Mouse (Mus musculus) cerebellum, adult 9-10 months (tissue): Measurements from ENCODE around the gene Olfr410.

Source experiments
- DNase-seq: peaks from one replicate; pipeline ENCODE4 v3.0.0; 2022

Gene Olfr410

DNA sequence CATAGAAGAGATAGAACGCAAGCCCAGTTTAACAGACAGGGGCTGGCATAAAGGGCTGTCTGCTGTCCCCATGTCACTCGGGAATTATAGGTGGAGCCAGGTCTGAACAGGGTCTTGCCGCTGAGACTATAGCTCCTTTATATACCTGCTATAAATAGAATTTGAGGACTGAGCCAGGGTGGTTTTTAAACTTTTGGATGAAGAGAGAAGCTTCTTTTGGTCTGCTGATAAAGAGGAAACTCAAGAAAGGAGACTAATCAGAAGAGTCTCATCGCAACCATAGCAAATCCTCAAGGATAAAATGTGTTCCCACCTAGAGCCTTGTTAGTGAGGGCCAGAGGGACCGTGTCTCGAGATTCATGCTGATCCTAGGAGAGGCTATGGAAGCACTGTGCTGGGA lies at the start of gene Olfr410:
Olfr410 (minus strand) TSS at position 101 of the 400 bp plus-strand sequence.
- no peak for DNase-seq

DNA sequence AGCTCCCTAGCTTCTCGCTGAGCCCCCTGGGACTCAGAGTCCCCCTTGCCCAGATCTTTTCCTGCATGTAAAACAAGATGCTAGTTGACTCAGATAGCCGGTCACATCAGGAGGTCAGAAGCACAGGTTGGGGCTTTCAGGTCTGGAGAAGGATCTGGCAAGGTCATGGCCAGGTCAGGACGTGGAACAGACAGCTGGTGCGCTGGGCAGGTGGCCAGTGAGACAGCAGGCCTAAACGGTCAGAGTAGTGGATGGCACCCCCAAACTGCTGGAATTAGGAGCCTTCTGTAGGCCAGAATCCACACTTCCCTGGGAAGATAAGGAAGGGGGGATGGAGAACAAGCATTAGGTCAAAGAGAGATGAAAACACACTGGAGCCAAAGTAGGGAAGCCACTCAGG lies 49.4 kb upstream of the Olfr410 start:
- DNase-seq = no peak

DNA sequence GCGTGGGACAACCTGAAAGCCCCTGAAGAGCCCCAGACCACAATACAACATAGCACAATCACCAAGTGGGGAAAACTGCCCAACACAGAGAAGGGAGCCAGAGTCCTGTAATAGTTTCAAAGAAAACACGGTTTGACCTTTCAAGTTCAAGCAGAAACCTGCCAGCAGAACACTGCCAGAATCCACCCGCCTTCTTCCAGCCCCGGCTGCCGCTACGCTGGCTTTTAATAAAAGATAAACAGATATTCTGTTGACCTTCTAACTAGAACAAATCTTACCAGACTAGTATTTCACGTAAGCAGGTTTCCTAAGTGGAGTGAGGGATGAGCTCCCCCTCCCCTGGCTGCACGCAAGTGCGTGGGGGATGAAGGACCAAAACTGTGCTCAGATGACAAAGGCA lies 47.8 kb upstream of the Olfr410 start:
- no peak for DNase-seq

DNA sequence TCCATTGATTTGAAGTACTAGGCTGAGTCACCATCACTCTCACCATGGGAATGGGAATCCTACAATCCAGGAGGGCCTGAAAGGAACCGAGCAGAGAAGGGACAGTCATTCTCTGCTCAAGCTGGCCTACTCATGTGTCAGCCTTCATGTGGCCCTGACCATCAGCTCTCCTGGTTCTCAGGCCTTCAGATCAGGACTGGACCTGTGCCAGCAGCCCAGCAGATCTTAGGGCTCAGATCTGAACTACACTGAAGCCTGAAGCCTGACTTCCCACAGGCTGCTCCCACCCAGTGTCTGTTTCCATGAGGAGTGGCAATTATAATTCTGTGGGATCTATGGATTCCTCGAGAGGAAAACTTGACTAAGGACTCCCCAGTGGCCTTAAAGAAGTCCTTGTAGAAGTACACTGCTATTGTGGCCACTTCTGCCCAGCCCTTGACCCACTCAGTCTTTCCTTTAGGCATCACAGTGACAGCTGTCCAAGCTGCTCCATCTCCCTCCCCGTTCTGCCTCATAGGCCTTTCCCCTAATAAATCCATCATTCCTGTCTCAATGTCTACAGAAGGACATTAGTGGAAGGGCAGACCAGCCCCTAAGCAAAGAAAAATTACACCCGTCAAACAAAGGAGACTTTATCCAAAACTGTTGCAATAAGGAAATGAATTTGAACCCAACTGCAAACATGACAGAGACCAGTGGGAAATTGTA lies 41.5 kb upstream of the Olfr410 start:
- no peak for DNase-seq

DNA sequence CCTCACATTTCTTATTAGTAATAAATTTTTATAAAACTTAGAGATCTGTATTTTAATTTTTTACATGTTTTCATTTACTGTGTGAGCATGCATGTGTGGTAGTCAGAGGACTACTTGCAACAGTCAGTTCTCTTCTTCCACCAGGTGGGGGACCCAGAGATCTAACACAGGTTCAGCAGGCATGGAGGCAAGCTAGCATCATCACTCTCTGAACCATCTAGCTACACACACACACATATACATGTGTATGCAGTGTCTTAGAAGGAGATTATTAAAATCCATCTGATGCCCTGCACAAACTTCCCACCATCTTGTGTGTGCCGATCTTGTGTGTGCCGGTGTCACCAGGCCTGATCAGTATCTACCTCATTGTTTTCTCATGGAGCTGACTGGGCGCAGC lies 39.0 kb upstream of the Olfr410 start:
- DNase-seq = peak; percentile 44

DNA sequence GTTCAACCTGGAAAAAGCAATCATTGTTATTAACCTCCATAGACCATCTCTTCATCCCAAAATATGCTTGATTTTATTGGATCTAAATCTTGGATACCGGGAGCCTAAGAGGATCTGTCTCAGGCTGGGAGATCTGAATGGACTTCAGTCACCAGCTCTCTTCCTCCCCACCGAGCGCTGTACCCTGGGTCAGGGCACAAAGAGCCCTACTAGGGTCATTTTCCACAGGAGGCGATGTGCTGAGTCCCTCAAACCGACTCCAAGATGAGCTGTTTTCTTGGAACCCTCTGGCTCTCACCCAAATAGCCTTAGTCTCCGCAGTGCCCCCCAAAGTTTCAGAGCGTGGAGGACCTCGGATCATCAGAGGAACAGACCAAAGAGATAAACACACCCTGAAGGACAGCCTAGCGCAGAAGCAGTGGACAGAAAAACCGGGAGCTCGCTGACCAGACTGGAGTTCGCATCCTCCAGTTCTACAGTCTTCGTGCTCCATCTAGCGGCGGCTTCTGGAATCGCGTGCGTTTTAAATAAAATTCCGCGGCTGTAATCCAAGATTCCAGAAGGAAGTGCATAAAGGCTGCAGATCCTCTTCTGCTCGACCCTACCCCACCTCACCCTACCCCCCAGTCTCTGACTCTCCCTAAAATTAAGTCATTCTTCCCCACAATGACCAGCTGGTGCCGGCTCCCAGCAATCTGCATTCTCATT lies 33.7 kb upstream of the Olfr410 start:
- peak; percentile 75 for DNase-seq

DNA sequence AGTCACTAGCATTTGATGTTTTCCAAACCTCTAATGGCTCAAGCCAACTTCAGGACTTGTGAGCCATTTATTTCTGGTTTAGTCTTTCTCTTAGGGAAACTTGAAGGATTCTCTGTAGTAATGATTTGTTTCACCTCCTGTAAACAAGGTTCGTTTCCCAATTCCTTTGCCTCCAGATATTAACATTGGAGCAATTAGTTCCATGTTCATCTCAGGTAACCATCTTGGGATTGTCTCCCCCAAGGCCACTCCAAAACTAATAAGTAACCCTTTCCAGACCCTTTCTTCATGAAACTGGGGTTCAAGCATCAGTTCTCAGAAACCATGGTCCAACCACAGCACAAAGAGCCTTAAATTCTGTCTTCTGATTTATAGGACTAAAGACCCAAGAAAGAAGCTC lies 23.9 kb upstream of the Olfr410 start, which contains the start of gene Olfr412:
Olfr412 (plus strand) TSS at position 301 of the 400 bp plus-strand sequence.
- no peak for DNase-seq

DNA sequence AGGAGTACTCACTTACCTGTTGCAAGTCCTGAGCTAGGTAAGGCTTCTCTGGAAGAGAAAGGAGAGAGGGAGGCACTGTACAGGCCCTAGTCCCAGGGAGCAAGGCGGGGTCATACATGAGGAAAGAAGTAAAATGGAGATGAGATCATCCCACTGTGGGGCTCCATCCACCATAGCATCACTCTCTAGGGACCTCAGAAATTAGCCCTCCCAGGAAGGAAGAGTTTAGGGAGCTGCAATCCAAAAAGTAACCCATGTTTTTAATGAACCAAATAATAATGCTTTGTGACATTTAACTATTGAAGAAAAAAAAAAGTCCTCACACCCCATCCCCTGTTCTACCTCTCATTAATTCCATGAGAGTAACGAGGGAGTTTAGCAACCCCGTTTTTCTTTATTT lies 14.7 kb upstream of the Olfr410 start, which contains the start of gene Olfr411:
Olfr411 (minus strand) TSS at position 101 of the 400 bp plus-strand sequence.
- no peak for DNase-seq

DNA sequence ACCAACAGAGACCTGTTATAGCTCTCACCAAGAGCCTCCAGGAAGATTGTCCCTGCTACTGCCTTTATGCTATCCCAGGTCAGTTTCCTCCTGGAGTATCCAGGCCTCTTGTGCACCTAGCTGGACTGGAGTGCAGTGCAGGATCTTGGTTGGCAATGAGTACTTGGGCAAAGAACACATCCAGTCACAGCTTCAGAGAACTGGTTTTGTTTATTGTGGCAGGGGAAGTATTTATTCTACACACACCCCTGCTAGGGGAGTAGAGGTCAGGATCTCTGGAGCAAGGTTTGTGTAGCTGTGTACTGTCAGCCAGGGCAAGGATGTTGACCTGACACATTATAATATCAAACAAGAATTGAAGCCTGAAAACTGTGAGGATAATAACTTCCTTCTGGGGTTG lies 9.1 kb downstream of the Olfr410 start:
- DNase-seq = no peak

DNA sequence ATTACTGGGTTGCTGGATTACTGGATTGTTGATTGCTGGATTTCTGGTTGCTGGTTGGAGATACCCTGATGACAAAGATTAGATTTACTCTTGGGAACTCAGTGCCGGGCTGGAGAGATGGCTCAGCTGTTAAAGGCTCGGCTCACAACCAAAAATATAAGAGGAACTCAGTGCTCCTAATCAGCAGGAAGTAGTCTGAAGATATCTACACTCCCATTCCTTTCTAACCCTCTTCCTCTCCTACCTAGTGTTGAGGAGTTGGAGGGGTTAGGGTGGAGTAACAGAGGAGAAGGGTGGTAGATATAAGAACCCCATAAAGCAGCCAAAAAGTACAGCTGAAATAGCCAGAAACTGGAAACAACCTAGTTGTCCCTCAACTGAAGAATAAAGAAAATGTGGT lies 11.8 kb downstream of the Olfr410 start:
- no peak for DNase-seq

DNA sequence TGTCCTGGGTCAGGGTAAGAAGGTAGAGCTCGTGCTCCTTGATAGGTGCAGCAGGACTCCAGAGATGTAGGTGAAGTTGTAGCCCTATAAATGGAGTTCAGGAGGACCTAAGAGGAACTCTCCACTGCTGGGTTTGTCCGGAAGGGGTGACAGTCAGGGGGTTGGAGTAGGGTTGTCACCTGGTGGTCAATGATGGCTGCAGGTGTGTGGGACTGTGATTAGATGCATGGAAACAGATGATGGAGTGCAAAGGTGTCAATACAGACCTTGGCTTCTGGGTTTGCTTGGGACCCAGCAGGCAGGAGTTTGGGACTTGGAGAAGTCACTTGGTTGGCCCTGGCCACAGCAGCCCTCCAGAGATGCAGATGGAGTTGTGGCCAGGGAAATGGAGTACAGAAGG lies 50.6 kb downstream of the Olfr410 start:
- no peak for DNase-seq

DNA sequence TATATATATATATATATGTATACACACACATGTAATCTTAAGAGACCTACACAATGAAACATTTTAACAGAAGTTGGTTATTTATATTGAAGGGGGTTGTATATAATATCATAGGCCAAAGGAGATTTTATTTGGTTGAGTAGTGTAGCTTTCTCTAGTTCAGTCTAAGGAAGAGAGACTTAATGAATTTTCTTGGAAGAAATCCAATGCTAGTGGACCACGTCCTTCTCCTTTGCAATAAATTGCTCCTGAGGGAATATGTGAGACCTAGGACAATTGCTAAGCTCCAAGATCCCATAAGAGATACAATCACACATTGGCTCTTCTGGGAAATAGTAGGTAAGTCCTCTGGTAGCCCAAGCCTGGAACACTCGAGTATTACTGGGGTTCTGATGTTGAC lies 54.4 kb downstream of the Olfr410 start, which contains the start of gene Olfr59:
Olfr59 (plus strand) TSS at position 301 of the 400 bp plus-strand sequence.
- DNase-seq = no peak
